Mouse (Mus musculus): ENCODE results near the gene Rab1b.
A peak's percentile ranks its signal among the peaks of the same experiment; 100 is the strongest.
"Not testable (repeated sequence)": the region's sequence is repeated elsewhere in the genome, so short reads cannot be mapped to it uniquely, and the experiment has no call there.

Gene Rab1b

GRCm38 (mm10) chr19:5097521-5098362 is 9.1 kb downstream of the Rab1b start:
- peak; percentile 36 for DNase-seq (ENCODE audit: low spot score)

GRCm38 (mm10) chr19:5095887-5096474 is 10.9 kb downstream of the Rab1b start:
- DNase-seq (ENCODE audit: low spot score) = no peak

- DNase-seq (ENCODE audit: low spot score) = no peak
Measured at GRCm38 (mm10) chr19:5094746-5095417, 12.0 kb downstream of the Rab1b start.

- DNase-seq (ENCODE audit: low spot score) = peak; percentile 97
Measured at GRCm38 (mm10) chr19:5094243-5094632, 12.6 kb downstream of the Rab1b start.

GRCm38 (mm10) chr19:5093481-5094242 is 13.2 kb downstream of the Rab1b start:
- no peak for DNase-seq (ENCODE audit: low spot score)

- no peak for DNase-seq (ENCODE audit: low spot score)
Measured at GRCm38 (mm10) chr19:5092083-5092482, 14.8 kb downstream of the Rab1b start.

- no peak for DNase-seq (ENCODE audit: low spot score)
Measured at GRCm38 (mm10) chr19:5089324-5089723, 17.5 kb downstream of the Rab1b start.

GRCm38 (mm10) chr19:5087884-5088728 is 18.8 kb downstream of the Rab1b start, which contains the start of gene Yif1a:
Yif1a (plus strand) TSS chr19:5088538.
- DNase-seq (ENCODE audit: low spot score) = peak; percentile 98

- not testable (repeated sequence) for DNase-seq (ENCODE audit: low spot score)
Measured at GRCm38 (mm10) chr19:5086533-5086932, 20.3 kb downstream of the Rab1b start.

- DNase-seq (ENCODE audit: low spot score) = no peak
Measured at GRCm38 (mm10) chr19:5085145-5085863, 21.6 kb downstream of the Rab1b start, which contains the start of gene Tmem151a. Tmem151a (minus strand) TSS chr19:5085531.

- DNase-seq (ENCODE audit: low spot score) = no peak
Measured at GRCm38 (mm10) chr19:5084834-5085144, 22.1 kb downstream of the Rab1b start.

- DNase-seq (ENCODE audit: low spot score) = no peak
Measured at GRCm38 (mm10) chr19:5083961-5084833, 22.7 kb downstream of the Rab1b start.

- no peak for DNase-seq (ENCODE audit: low spot score)
Measured at GRCm38 (mm10) chr19:5082596-5082995, 24.3 kb downstream of the Rab1b start.

GRCm38 (mm10) chr19:5082005-5082404 is 24.9 kb downstream of the Rab1b start:
- DNase-seq (ENCODE audit: low spot score) = no peak

GRCm38 (mm10) chr19:5079279-5079678 is 27.6 kb downstream of the Rab1b start:
- DNase-seq (ENCODE audit: low spot score) = no peak

GRCm38 (mm10) chr19:5073518-5073917 is 33.4 kb downstream of the Rab1b start:
- DNase-seq (ENCODE audit: low spot score) = no peak

GRCm38 (mm10) chr19:5073028-5073427 is 33.8 kb downstream of the Rab1b start:
- DNase-seq (ENCODE audit: low spot score) = peak; percentile 93

GRCm38 (mm10) chr19:5072389-5073019 is 34.4 kb downstream of the Rab1b start:
- peak; percentile 81 for DNase-seq (ENCODE audit: low spot score)
